Mouse (Mus musculus): ENCODE measurements at regions not wholly inside any gene's neighbourhood (a gene's known extent, or its start where the extent isn't known, plus 50 kb on each side); places are given as distances from the start of the nearest gene placed in this dataset.
A peak's percentile ranks its signal among the peaks of the same experiment; 100 is the strongest.
"Not testable (repeated sequence)": the region's sequence is repeated elsewhere in the genome, so short reads cannot be mapped to it uniquely, and the experiment has no call there.

DNA sequence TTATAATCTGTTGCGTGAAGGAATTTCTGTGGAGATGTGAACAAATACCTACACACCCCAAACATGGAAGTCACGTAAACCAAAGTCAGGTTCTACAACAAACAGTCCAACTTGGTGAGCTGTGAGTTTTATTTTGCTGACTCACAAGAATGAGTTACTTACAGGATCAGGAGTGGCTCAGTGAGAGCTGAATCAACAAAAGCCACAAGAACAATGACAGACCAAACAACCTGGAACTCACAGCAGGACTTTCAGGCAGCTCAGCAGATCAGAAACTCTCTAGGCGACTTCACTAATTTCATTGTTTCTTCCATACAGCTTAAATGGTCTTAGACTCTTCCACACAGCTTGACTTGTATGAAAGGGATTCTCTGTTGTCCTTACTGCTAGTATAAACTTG lies 254.4 kb upstream of the Lrrc4c start:
- no peak for DNase-seq (ENCODE audit: low spot score in 2 of 2)

DNA sequence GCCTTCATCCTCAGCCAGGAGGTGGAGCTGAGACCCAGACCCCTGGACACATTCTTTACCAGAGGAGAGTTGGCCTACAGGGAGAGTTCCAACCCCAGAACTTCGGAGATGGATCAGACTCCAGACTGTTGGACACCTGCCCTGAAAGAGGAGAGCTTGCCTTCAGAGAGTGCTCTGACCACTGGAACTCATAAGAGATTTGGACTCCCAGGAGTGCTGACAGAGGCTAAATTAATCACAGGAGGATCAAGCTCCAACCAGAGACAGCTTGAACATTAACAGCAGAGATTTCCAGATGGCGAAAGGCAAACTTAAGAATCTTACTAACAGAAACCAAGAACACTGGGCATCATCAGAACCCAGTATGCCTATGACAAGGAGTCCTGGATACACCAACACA lies 209.5 kb upstream of the Lrrc4c start:
- DNase-seq (ENCODE audit: low spot score in 2 of 2): not testable (repeated sequence)

GRCm38 (mm10) chr2:96120081-96120480 lies 197.9 kb upstream of the Lrrc4c start:
- DNase-seq (ENCODE audit: low spot score in 2 of 2): no peak

GRCm38 (mm10) chr2:96138570-96138969 lies 179.4 kb upstream of the Lrrc4c start:
- DNase-seq (ENCODE audit: low spot score in 2 of 2): no peak

DNA sequence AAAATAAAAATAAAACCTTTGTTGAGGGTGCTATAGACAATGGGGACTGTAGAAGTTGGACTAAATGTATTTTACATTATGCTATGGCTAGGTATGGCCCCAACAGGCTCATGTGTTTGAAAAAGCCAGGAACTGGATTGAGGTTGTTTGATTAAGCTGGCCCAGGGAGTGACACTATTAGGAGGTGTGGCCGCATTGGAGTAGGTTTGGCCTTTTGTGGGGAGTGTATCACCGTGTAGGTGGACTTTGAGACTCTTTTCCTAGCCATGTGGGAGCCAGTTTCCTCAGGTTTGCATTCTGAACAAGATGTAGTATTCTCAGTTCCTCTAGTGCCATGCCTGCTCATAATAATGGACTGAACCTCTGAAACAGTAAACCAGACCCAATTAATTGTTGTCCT lies 162.7 kb upstream of the Lrrc4c start:
- DNase-seq (ENCODE audit: low spot score in 2 of 2): no peak

DNA sequence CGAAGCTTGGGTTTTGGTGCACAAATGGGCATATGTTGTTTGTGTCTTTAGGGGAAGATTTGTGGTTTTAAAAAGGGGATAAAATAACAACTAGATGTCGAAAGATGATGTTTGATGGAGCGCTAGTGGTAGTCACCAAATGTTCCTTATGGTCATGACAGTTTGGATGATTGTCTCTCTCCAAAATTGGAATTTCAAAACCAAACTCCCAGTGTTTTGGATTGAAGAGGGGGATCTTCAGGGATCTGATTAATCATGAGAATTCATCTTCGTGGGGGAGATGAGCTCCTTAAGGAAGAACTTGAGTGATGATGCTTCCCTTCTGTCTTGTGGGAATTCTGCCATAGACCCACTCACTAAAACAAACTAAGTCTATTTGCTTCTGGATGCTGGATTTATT lies 151.3 kb upstream of the Lrrc4c start:
- DNase-seq (ENCODE audit: low spot score in 2 of 2): peak in 1 of 2 experiments; percentile 35
